Mouse (Mus musculus) erythroblast, embryonic 14.5 days (primary cell): ENCODE results near the gene Zfhx2. TPM values are rescaled to one million over a fixed set of nuclear protein-coding genes. Genes with fewer than 3 reads are reported as not detected.
"Not testable (repeated sequence)": the region's sequence is repeated elsewhere in the genome, so short reads cannot be mapped to it uniquely, and the experiment has no call there.

Experiments used
- H3K27me3 ChIP-seq: 2 replicates; pipeline ENCODE4 v1.6.1; 2012; ENCODE audit warnings: inconsistent platforms; ENCODE audit not compliant: control insufficient read depth
- H3K36me3 ChIP-seq: 2 replicates; pipeline ENCODE4 v1.6.1; 2012; ENCODE audit warnings: mild to moderate bottlenecking, inconsistent platforms; ENCODE audit not compliant: control insufficient read depth
- H3K4me1 ChIP-seq: 2 replicates; pipeline ENCODE4 v1.6.1; 2012; ENCODE audit warnings: inconsistent platforms; ENCODE audit not compliant: control insufficient read depth
- H3K4me3 ChIP-seq: replicated peaks from 2 replicates; pipeline ENCODE3; 2012; ENCODE audit warnings: moderate library complexity, mild to moderate bottlenecking, inconsistent platforms
- H3K9me3 ChIP-seq: 2 replicates; pipeline ENCODE4 v1.6.1; 2012; ENCODE audit warnings: low read length, inconsistent platforms, mixed read lengths; ENCODE audit not compliant: control insufficient read depth
- GATA1 ChIP-seq: IDR thresholded peaks from 2 replicates; pipeline ENCODE4 v1.6.1; 2012; ENCODE audit warnings: low read length, inconsistent platforms, mixed read lengths
- TAL1 ChIP-seq: IDR thresholded peaks from 3 replicates; pipeline ENCODE4 v1.6.1; 2012; ENCODE audit warnings: low read length, inconsistent platforms, mixed read lengths
- polyA plus RNA-seq: library from polyadenylated mRNA; stranded (reverse); fragments of >175 nt; gene quantifications from 2 replicates; pipeline ENCODE4 v1.2.3, GENCODE M21; 2012

Zfhx2 gene
- polyA plus RNA-seq, 1 experiment: 0.06 TPM

DNA sequence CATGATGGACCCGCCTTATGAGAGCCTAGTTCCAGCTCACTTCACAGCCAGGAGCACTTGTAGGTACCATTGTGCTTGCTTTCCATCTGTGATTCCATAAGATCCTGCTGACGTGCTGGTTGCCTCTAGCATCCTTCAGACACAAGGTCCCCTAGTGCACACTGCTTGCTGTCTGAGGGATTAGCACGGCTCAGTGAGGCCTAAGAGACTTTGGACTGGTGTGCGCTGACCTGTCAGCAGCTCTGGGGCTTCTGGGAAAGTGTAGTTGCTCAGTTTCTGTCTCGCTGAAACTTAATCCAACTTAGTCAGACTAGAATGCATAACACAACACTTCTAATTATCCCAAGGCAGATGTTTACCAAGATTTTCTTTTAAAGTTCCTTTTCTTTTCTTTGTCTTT is 32.2 kb downstream of the Zfhx2 start:
- peaks cover 86% of the 10 kb centered on the region for H3K4me1 ChIP-seq
- no peak overlapping the region for H3K4me3 ChIP-seq
- no peaks in the 10 kb centered on the region for H3K9me3 ChIP-seq

GRCm38 (mm10) chr14:55059009-55059408 is 33.1 kb downstream of the Zfhx2 start:
- H3K27me3 ChIP-seq: peaks cover under 1% of the 10 kb centered on the region
- H3K36me3 ChIP-seq: peaks cover 9% of the 10 kb centered on the region
- TF ChIP-seq TAL1: no peak
- no peak for TF ChIP-seq GATA1
- no peak overlapping the region for H3K4me3 ChIP-seq
- H3K9me3 ChIP-seq: no peaks in the 10 kb centered on the region
- H3K4me1 ChIP-seq: peaks cover 77% of the 10 kb centered on the region

More for the DNA sequence above, 32.2 kb downstream of the Zfhx2 start:
- Histone ChIP-seq H3K36me3 (peaks cover 19% of the 10 kb centered on the region), H3K27me3 (no peaks in the 10 kb centered on the region)
- no peak for TF ChIP-seq GATA1
- no peak for TF ChIP-seq TAL1

DNA sequence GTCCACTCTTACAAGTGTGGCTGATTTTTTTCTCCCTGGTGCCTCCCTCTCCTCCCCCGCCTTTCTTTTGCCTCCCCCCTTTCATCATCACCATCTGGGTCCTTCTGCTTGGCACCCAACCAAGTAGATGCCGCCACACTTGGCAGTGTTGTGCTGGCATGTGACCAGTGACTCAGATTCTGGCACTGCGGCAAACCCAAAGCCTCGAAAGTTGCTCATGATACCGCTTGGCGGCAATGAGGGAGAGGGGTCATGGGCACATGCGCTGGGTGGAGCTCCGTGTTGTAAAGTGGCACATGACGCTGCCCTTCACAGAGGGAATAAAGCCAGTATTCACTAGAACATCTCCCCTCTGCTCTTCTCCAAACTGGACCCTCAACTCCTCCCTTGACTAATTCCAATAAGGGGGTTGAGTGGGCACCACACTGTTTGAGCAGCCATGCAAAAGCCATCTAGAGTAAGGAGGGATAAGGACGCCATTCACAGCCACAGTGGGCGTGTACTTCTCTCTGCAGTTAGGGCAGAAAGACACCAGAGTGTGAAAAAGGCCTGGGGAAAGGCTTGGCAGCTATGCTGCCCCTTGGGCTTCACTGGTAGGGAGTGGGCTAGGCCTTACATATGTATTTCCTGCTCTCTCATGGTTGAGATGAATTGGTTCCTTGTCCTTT is 36.8 kb downstream of the Zfhx2 start:
- peaks cover 40% of the 10 kb centered on the region for H3K4me1 ChIP-seq
- H3K9me3 ChIP-seq: no peaks in the 10 kb centered on the region

GRCm38 (mm10) chr14:55054191-55054749 is 37.9 kb downstream of the Zfhx2 start:
- no peak for TF ChIP-seq GATA1
- no peak for TF ChIP-seq TAL1
- Histone ChIP-seq H3K36me3 (no peaks in the 10 kb centered on the region), H3K9me3 (no peaks in the 10 kb centered on the region), H3K4me3 (no peak overlapping the region), H3K4me1 (peaks cover 32% of the 10 kb centered on the region), H3K27me3 (peaks cover 17% of the 10 kb centered on the region)

More for the DNA sequence above, 36.8 kb downstream of the Zfhx2 start:
- no peak overlapping the region for H3K4me3 ChIP-seq
- TF ChIP-seq GATA1 (no peak), TAL1 (no peak)
- H3K27me3 ChIP-seq: peaks cover 12% of the 10 kb centered on the region
- no peaks in the 10 kb centered on the region for H3K36me3 ChIP-seq

DNA sequence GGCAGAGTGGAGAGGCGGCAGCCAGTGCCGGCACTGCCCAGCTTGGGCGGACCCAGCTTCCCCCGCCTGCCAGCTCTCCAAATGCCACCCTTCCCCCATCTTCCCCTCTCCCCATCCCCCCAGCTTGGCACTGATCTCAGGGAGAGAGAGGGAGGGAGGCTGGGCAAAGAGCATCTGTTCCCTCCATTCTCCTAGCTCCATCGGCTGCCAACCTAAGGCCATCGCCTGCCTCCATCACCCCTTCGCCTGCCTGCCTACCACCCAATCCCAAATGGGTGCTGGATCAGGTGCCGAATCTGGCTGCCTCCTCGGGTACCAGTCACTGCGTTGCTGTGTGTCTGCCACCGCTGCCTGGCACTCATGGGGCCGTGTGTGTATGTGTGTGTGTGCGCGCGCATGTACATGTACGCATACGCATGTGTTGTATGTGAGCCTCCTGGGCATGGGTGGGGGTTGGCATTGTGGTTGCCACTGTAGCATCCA is 38.4 kb downstream of the Zfhx2 start:
- Histone ChIP-seq H3K36me3 (no peaks in the 10 kb centered on the region), H3K4me1 (peaks cover 26% of the 10 kb centered on the region), H3K27me3 (peaks cover 19% of the 10 kb centered on the region), H3K9me3 (no peaks in the 10 kb centered on the region), H3K4me3 (no peak overlapping the region)
- TF ChIP-seq GATA1 (no peak), TAL1 (no peak)

GRCm38 (mm10) chr14:55053050-55053449 is 39.1 kb downstream of the Zfhx2 start:
- Histone ChIP-seq H3K36me3 (no peaks in the 10 kb centered on the region), H3K4me3 (no peak overlapping the region), H3K27me3 (peaks cover 19% of the 10 kb centered on the region), H3K4me1 (peaks cover 19% of the 10 kb centered on the region), H3K9me3 (no peaks in the 10 kb centered on the region)
- TF ChIP-seq TAL1 (no peak), GATA1 (no peak)

- Histone ChIP-seq H3K27me3 (peaks cover 19% of the 10 kb centered on the region), H3K36me3 (no peaks in the 10 kb centered on the region), H3K9me3 (no peaks in the 10 kb centered on the region), H3K4me1 (peaks cover 14% of the 10 kb centered on the region), H3K4me3 (no peak overlapping the region)
- TF ChIP-seq GATA1: no peak
- TF ChIP-seq TAL1: no peak
Measured at GRCm38 (mm10) chr14:55052496-55052895, 39.6 kb downstream of the Zfhx2 start.

GRCm38 (mm10) chr14:55047971-55048531 is 44.1 kb downstream of the Zfhx2 start:
- no peak overlapping the region for H3K4me3 ChIP-seq
- H3K27me3 ChIP-seq: peaks cover 13% of the 10 kb centered on the region
- TF ChIP-seq TAL1 (no peak), GATA1 (no peak)
- no peaks in the 10 kb centered on the region for H3K9me3 ChIP-seq
- no peaks in the 10 kb centered on the region for H3K4me1 ChIP-seq
- H3K36me3 ChIP-seq: no peaks in the 10 kb centered on the region

DNA sequence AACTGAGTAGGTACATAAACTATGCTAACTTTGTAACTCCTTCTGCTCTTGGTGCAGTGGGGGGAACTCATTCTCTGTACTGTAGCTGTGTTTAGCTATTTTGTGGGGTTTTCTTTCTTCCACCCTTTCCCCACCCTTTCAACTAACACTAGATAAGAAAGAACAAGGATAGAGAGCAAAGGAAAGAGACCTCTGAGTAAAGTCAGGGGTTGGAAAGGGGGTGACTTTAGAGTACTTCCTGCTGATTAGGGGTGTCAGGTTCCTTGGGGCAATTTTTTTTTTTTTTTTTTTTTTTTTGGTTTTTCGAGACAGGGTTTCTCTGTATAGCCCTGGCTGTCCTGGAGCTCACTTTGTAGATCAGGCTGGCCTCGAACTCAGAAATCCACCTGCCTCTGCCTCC is 48.4 kb downstream of the Zfhx2 start:
- not testable (repeated sequence) for H3K4me1 ChIP-seq, H3K36me3 ChIP-seq, H3K27me3 ChIP-seq, H3K4me3 ChIP-seq, H3K9me3 ChIP-seq

- Histone ChIP-seq H3K27me3 (peaks cover 2% of the 10 kb centered on the region; the same call in 1 of the 2 replicates), H3K4me1 (peaks cover 16% of the 10 kb centered on the region), H3K36me3 (no peaks in the 10 kb centered on the region), H3K9me3 (no peaks in the 10 kb centered on the region), H3K4me3 (no peak overlapping the region)
- TF ChIP-seq GATA1 (no peak), TAL1 (no peak)
Measured at GRCm38 (mm10) chr14:55032695-55033225, 59.4 kb downstream of the Zfhx2 start.
